Mouse (Mus musculus) olfactory bulb, adult 2 months (tissue): ENCODE data around the gene Rsrp1. TPM values are rescaled to one million over a fixed set of nuclear protein-coding genes. Genes with fewer than 3 reads are reported as not detected.

Source experiments
- H3K27ac ChIP-seq: fragments of 200-500 bp; 2 replicates; pipeline ENCODE4 v1.5.1; 2012; ENCODE audit warnings: low read depth, low read length; ENCODE audit not compliant: insufficient read depth
- H3K4me1 ChIP-seq: fragments of 200-500 bp; 2 replicates; pipeline ENCODE4 v1.6.1; 2012; ENCODE audit warnings: low read length; ENCODE audit not compliant: control insufficient read depth, insufficient read depth
- H3K4me3 ChIP-seq: fragments of 200-500 bp; 2 replicates; pipeline ENCODE4 v1.5.1; 2012; ENCODE audit warnings: mild to moderate bottlenecking, low read depth, low read length, moderate library complexity; ENCODE audit not compliant: insufficient read depth
- CTCF ChIP-seq: fragments of 200-500 bp; IDR thresholded peaks from 2 replicates; pipeline ENCODE4 v1.5.1; 2012; ENCODE audit warnings: low read depth, mild to moderate bottlenecking, low read length, moderate library complexity; ENCODE audit not compliant: insufficient read depth
- POLR2A ChIP-seq: fragments of 200-500 bp; IDR thresholded peaks from 2 replicates; pipeline ENCODE4 v1.6.1; 2012; ENCODE audit warnings: mild to moderate bottlenecking, low read depth, low read length, moderate library complexity; ENCODE audit not compliant: insufficient read depth
- WGBS: fragments of 180-500 bp; shearing (Covaris S2); methylation state at CpG from one replicate; pipeline ENCODE4 v1.1.7; 2018; 5-methylcytosine and 5-hydroxymethylcytosine counted together
- polyA plus RNA-seq: library from polyadenylated mRNA; stranded (reverse); fragments of >200 nt; gene quantifications from 2 replicates; pipeline ENCODE4 v1.2.4, GENCODE M21; 2012; ENCODE audit warnings: low replicate concordance; ENCODE audit not compliant: missing spikeins, insufficient read depth, insufficient read length

Rsrp1 gene
- polyA plus RNA-seq, 1 experiment = 522 TPM

DNA sequence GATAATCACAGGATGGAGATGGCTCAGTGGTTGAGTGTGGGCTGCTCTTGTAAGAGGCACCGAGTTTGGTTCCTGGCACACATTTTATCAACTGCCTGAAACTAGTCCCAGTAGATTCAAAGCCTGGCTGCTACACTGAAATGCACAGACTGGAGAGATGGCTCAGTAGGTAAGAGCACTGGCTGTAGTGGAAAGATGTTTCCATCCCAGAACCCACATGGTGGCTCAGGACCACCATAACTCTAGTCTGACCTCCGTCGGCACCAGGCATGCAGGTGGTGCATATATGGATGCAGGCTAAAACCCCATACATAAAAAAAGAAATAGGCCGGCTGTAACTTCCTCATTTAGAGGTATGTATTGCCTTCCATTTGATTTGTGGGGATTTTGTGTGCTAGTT is 6.1 kb downstream of the Rsrp1 start:
- Histone ChIP-seq H3K4me1 (peaks cover 5% of the 10 kb centered on the region), H3K27ac (no peak overlapping the region), H3K4me3 (no peak overlapping the region)
- no peak for TF ChIP-seq CTCF
- no peak for TF ChIP-seq POLR2A
- WGBS = 72% methylated on average over 4 of the region's 4 CpGs

DNA sequence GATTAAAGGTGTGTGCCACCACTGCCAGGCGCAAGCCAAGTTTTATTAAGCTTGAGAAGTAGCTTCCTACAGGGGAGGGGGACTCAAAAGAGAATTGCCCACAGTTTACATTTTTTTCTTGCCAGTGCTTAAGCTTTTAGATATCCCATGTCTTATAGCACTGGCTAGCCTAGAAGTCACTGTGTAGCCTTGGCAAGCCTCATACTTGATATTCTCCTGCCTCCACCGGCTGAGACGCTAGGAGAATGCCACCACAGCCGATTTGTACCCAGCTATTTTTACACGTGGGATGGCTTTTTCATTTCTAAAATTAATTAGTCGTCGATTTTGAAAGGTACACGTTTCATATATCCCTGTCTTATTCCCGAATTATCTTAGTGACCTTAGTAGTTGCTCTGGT is 6.8 kb downstream of the Rsrp1 start:
- Histone ChIP-seq H3K27ac (peak overlapping the region; percentile 50; the same call in 1 of the 2 replicates), H3K4me1 (peaks cover 4% of the 10 kb centered on the region), H3K4me3 (no peak overlapping the region)
- WGBS = 14% methylated on average over 9 of the region's 9 CpGs
- TF ChIP-seq POLR2A (no peak), CTCF (no peak)

DNA sequence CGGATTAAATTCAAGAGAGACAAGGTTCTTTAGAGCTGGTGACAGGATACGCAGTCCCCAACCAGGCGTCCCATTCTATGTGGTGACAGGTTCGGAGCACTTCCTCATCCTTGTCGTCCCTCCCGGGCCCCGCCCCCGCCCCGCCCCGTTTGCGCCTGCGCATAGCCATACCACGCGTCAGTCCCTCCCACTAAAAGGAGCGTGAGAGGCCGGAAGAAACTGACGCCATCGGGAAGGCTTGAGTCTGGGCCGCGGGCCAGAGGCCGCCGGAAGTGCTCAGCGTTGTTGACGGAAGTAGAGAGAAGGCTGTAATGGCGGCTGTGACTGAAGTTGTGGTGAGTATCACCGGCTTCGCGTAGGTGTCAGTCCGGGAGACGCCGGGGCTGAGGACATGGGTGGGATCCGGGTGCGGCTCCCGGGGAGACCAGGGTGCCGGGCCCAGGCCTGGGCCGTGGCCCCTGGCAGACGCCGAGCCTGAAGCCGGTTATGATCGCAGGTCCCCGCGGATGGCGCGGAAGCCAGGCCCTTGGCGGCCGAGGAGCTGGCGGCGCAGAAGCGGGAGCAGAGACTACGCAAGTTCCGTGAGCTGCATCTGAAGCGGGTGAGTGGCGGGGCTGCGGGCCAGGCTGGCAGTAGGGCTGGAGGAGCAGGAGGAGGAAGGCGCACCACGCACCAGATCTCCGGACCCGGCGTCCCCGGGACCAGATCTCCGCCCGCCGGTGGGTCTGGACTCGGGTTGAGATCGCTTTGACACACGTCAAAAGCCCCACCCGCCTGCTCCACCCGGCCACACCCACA is 7.5 kb downstream of the Rsrp1 start, which contains the start of gene Syf2:
TSS of gene Syf2 (plus strand) at position 215 of the 798 bp plus-strand sequence.
- under 1% methylated on average over 68 of the region's 68 CpGs for WGBS
- H3K4me3 ChIP-seq = peak within 1 kb of the TSS; percentile 73
- H3K4me1 ChIP-seq = peaks cover 3% of the 10 kb centered on the region
- TF ChIP-seq POLR2A (peak; percentile 63; the same call in 1 of the 2 replicates), CTCF (no peak)
- H3K27ac ChIP-seq = peak within 1 kb of the TSS; percentile 50

DNA sequence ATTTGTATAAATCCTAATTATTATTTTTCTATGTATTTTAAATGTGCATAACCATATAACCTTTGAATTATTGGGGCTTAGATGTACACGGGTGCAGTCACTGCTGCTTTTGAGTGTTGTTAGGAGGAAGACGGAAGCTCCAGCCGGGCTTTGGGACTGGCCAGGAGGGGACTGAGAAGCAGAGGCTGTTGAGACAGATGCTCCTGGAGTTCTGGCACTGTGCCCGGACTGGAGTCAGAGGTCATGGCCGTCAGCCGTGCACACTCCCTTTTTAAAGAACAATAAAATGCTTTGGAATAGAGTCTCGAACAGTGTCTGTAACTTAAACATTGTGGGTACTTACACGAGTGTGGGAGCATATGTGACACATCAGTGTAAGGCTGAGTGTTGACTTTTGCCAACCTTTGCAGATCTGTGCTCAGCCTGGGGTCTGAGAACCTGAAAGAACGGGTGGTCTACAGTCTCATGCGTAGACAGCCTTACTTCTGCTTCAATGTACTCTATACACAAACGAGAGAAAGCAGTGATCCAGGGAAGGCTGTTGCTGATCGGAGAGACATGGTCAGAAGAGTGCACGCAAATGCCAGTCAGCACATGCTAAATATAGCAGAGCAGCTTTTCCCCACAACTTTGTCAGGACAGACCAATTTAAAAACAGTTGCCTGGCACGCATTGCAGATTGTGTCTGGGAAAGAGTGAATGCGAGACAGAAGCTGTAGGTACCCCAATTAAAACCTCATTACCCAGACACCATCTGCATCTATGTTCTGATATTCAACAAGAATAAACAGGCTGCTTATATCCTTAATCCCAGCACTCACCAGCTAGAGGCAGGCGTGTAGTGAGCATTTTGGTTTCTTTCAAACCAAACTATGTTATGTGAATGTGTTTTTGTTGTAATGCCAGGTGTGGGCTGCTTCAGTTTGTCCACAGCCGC is 14.1 kb downstream of the Rsrp1 start:
- WGBS = 52% methylated on average over 17 of the region's 17 CpGs
- Histone ChIP-seq H3K4me3 (no peak overlapping the region), H3K27ac (no peak overlapping the region), H3K4me1 (no peaks in the 10 kb centered on the region)
- no peak for TF ChIP-seq CTCF
- no peak for TF ChIP-seq POLR2A

DNA sequence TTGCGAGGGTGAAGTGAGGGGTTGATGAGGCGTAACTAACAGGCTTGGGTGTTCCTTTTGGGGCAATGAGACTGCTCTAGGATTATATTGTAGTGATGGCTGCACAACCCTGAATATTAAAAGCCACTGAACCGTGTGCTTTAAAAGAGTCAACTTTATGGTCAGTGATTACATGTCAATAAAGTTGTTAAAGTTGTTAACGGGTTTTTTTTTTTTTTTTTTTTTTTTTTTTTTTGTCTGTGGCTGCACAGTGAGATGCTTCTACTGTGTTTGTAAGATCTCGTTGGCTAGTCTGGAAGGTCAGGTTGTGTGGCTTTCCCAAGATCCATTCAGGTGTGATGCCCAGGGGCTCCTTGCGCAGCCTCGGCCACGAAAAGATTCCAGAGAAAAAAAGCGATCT is 16.5 kb downstream of the Rsrp1 start:
- Histone ChIP-seq H3K27ac (no peak overlapping the region), H3K4me3 (no peak overlapping the region), H3K4me1 (0 out of 2 replicates have a peak, but pooled peaks cover 3% of the 10 kb centered on the region)
- TF ChIP-seq CTCF (no peak), POLR2A (no peak)
- WGBS = 47% methylated on average over 9 of the region's 9 CpGs

DNA sequence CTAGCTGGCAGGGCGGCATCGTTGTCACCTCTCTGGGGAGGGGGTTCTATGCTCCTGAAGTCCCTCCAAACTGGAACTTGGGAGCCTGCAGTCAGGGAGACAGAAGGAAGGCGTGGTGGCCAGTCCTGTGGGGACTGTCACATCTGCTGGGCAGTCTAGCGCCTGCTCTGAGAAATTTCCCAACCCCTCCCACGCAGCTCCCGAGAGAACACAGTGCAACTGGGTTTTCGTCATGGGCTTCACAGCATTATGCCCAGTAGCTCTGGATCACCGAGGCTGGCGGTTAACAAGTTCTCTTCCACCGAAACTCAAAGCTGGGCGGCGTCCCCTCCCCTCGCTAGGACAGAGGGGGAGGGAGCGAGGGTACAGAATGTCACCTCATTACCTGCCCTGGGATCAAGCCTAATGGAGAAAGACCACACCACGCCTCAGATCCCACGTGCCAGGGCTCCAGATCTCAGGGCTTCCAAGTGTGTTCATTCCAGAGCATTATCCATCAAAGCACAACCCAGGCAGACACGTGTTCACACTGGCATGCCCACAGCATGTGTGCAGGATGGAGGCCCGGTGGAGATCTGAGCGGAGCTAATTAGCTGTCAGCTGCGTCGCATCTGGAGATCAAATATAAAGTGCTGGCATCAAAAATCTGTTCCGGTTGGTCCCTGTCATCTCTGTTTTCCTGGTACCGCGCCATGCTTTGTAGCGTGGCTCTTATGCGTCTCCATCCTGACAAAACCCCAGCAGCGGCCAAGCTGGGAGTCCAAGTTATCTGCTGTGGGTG is 20.6 kb downstream of the Rsrp1 start:
- H3K4me1 ChIP-seq = peaks cover 5% of the 10 kb centered on the region; the same call in 1 of the 2 replicates
- H3K4me3 ChIP-seq = no peak overlapping the region
- no peak for TF ChIP-seq POLR2A
- no peak for TF ChIP-seq CTCF
- 45% methylated on average over 27 of the region's 27 CpGs for WGBS
- H3K27ac ChIP-seq = no peak overlapping the region

DNA sequence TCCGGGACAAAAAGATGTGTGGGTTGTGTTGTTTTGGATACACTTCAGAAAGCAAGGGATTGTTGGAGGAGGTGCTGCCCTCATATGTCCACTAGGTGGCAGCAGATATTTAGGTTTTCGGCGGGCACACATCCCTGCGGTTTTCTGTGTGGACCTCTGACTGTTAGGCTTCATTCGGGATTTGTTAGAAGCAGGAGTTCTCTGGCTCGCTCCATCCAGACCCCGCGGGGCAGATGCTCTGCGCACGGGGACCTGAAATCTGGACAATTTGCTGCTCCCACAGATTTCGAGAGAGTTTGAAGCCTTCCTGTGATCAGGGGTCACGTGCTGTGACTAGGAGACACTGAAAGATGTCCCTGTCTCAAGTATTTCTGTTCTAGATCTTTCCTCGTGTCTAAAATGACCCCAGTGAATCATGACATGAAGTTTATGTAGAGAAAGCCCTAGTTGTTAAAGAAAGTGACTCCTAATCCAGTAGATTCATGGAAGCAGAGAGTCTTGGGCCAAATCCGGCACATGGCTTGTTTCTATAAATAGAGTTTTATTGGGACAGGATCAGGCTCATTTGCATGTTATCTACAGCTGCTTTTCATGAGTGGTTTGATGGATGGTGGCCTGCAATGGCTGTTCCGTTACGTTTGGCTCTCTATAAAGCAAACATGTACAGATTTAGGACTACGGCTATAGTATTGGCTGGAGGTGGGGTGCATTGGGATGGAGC is 22.8 kb downstream of the Rsrp1 start:
- WGBS = 14% methylated on average over 17 of the region's 17 CpGs
- peaks cover 11% of the 10 kb centered on the region for H3K4me1 ChIP-seq
- peak overlapping the region; percentile 19; the same call in 1 of the 2 replicates for H3K4me3 ChIP-seq
- no peak overlapping the region for H3K27ac ChIP-seq
- TF ChIP-seq POLR2A (no peak), CTCF (peak; percentile 55; the same call in 1 of the 2 replicates)
